Mouse (Mus musculus): ENCODE data around the gene Il22ra1.

Gene Il22ra1

GRCm38 (mm10) chr4:135771592-135771991 is 43.6 kb downstream of the Il22ra1 start:
- DNase-seq (ENCODE audit: low spot score): no peak

- no peak for DNase-seq (ENCODE audit: low spot score)
Measured at GRCm38 (mm10) chr4:135772671-135773070, 44.7 kb downstream of the Il22ra1 start.

DNA sequence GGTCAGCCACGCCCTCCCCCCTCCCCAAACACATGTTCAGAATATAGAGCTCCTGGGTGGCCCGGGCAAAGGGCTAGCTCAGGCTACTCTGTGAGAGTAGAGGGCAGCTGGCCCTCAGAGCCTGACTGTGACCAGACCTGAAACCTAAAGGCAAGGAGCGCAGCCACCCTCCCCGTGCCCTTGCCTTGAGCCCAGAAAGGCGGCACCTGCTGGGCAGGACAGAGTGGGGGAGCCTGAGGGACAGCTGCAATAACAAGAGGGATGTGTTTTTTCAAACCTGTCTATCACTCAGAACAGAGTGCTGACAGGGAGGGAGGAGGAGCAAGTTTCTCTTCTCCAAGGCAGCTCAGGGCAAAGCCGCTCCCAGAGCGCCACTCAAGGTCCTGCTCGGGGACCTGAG is 46.5 kb downstream of the Il22ra1 start:
- DNase-seq (ENCODE audit: low spot score): no peak

GRCm38 (mm10) chr4:135776850-135777249 is 48.9 kb downstream of the Il22ra1 start:
- no peak for DNase-seq (ENCODE audit: low spot score)

DNA sequence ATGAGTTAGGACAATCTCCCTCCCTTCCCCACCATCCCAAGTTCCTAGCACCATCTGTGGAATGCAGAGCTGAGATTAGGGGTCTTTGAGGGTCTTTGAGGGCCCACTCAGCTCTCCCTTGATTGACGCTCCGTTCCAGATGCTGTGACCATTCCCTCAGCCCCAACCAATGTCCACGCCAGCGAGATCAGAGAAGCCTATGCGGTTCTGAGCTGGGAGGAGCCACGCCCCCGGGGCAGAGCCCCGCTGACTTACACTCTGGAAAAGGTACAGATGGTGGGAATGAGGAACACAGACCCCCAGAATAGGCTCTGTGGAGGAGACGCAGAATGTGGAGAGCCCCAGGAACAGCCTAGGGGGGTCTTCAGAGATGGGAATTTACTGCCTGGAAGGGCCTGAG is 51.7 kb downstream of the Il22ra1 start:
- DNase-seq (ENCODE audit: low spot score): no peak

GRCm38 (mm10) chr4:135780255-135780654 is 52.3 kb downstream of the Il22ra1 start:
- DNase-seq (ENCODE audit: low spot score): no peak

GRCm38 (mm10) chr4:135781304-135781703 is 53.3 kb downstream of the Il22ra1 start:
- DNase-seq (ENCODE audit: low spot score): no peak

- no peak for DNase-seq (ENCODE audit: low spot score)
Measured at GRCm38 (mm10) chr4:135786581-135786980, 58.6 kb downstream of the Il22ra1 start.

GRCm38 (mm10) chr4:135787271-135787670 is 59.3 kb downstream of the Il22ra1 start:
- no peak for DNase-seq (ENCODE audit: low spot score)

DNA sequence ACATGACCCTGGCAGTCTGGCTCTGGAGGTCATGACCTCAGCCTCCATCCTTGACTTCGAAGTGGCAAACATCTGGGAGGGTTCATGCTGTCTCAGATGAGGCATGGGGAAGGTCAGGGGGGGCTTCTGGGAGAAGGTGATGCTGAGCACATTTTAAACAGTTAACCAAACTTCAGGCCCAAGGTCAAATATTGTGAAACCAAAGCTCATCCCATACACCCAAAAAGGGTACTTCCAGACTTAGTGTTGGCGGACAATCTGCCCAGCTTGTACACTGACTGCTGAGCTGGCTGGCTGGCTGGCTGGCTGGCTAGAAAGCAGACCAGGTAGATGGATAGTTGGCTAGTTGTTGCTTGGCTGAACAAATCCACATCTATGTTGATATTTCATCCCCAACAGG is 61.2 kb downstream of the Il22ra1 start:
- no peak for DNase-seq (ENCODE audit: low spot score)

DNA sequence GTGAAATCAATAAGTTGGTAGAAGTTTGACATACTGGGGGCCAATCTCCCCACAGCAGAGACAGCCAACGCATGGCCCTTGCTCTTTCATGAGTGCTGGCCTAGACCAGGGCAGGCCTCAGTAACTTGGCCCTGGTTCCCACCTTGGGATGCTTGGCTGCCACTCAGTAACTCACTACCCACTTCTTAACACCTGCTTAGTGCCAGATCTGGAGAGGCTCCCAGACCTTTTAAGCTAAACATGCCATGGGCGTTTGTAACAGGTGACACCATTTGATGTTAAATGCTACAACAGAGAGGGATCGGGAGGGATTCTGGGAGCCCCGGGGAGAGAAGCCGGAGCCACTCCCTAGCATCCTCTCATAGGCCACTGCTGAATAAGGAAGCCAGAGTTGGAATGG is 64.8 kb downstream of the Il22ra1 start:
- no peak for DNase-seq (ENCODE audit: low spot score)

DNA sequence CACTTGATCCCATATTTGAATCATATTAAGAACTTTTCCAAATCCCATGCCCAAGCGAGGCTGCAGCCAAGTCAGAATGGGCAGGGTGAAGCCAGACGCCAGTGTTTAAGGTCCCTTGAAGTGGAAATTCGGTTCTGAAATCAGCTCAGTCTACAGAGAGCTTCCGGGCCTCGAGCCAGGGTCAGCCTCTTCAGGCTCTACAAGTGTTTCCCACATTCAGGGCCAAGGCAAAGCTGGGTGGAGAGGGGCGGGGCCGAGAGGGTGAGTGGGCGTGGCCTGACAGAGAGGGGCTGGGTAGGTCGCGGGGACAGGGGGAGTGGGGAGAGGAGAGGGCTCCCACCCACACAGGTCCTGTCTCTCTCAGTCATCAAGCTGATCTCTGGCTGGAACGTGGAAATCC is 70.0 kb downstream of the Il22ra1 start:
- DNase-seq (ENCODE audit: low spot score): peak; percentile 24

DNA sequence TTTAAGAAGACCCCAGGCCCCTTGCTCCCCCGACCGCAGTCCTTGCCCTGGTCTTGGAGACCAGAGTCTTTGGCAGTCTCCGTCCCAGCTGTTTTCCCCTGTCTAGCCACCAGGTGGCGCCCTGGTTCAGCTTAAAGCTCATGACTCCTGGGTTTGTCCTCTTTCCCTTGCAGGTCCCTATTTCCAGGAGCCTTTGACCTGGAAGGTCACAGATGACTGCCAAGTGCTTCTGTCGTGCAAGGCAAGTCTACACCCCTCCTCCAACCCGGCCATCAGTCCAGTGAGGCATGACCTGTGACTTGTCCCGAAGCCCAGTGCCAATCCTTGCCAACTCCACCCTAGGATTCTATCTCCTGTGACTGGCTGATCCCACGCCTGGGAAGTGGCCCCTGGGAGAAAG is 73.6 kb downstream of the Il22ra1 start:
- DNase-seq (ENCODE audit: low spot score): peak; percentile 90
